Mouse (Mus musculus) liver, adult 2 months (tissue): Measurements from ENCODE around the gene C730034F03Rik.

Source experiments
- CTCF ChIP-seq: fragments of 200-500 bp; IDR thresholded peaks from 2 replicates; pipeline ENCODE4 v1.5.1; 2011; ENCODE audit warnings: low read depth, low read length, control low read depth
- POLR2A ChIP-seq: fragments of 200-500 bp; IDR thresholded peaks from 2 replicates; pipeline ENCODE4 v1.6.1; 2011; ENCODE audit warnings: low read length, control low read depth; ENCODE audit not compliant: insufficient read depth; ENCODE audit errors: extremely low read depth

- no peak for TF ChIP-seq CTCF
- no peak for TF ChIP-seq POLR2A
Observed at GRCm38 (mm10) chr15:89459821-89460220, 30.4 kb downstream of the C730034F03Rik start.
